Mouse (Mus musculus) 3134 (cell line): ENCODE measurements around the gene Arxes2.
"Not testable (repeated sequence)": the region's sequence is repeated elsewhere in the genome, so short reads cannot be mapped to it uniquely, and the experiment has no call there.

Source experiments
- DNase-seq: peaks from one replicate; pipeline ENCODE4 v3.0.0-alpha.2; 2011; ENCODE audit warnings: low spot score; ENCODE audit not compliant: insufficient read length; ENCODE audit errors: extremely low read depth

Arxes2 gene

GRCm38 (mm10) chrX:136032799-136033763 is 39.5 kb downstream of the Arxes2 start, which contains the start of gene Arxes1:
TSS of gene Arxes1 (plus strand) at chrX:136033367.
- DNase-seq, result not testable (repeated sequence)

- no peak for DNase-seq
Measured at GRCm38 (mm10) chrX:136043726-136044125, 50.1 kb downstream of the Arxes2 start.
